Mouse (Mus musculus): ENCODE data around the gene Pde4d. TPM values are rescaled to one million over a fixed set of nuclear protein-coding genes. Genes with fewer than 3 reads are reported as not detected.

Pde4d gene
- total and polyA plus RNA-seq, 3 experiments: 3.6 to 71.4 (median 38.5) TPM

GRCm38 (mm10) chr13:109406341-109406740, 956.6 kb downstream of the Pde4d start:
- DNase-seq: no peak

- DNase-seq: no peak
Observed at GRCm38 (mm10) chr13:109407371-109407770, 957.6 kb downstream of the Pde4d start.

- no peak for DNase-seq
Observed at GRCm38 (mm10) chr13:109420426-109420825, 970.7 kb downstream of the Pde4d start.

- DNase-seq: no peak
Observed at GRCm38 (mm10) chr13:109424906-109425305, 975.2 kb downstream of the Pde4d start.

- DNase-seq: no peak
Observed at GRCm38 (mm10) chr13:109425548-109425947, 975.8 kb downstream of the Pde4d start.

- no peak for DNase-seq
Observed at GRCm38 (mm10) chr13:109426058-109426457, 976.3 kb downstream of the Pde4d start.

GRCm38 (mm10) chr13:109427541-109427940, 977.8 kb downstream of the Pde4d start:
- no peak for DNase-seq

- no peak for DNase-seq
Observed at GRCm38 (mm10) chr13:109429544-109429943, 979.8 kb downstream of the Pde4d start.

- DNase-seq: no peak
Observed at GRCm38 (mm10) chr13:109437231-109437776, 987.6 kb downstream of the Pde4d start.

- no peak for DNase-seq
Observed at GRCm38 (mm10) chr13:109439436-109440161, 989.9 kb downstream of the Pde4d start.

- DNase-seq: peak; percentile 74
Observed at GRCm38 (mm10) chr13:109440331-109440730, 990.6 kb downstream of the Pde4d start.

- peak; percentile 90 for DNase-seq
Observed at GRCm38 (mm10) chr13:109440881-109441280, 991.1 kb downstream of the Pde4d start.

GRCm38 (mm10) chr13:109441401-109441973, 991.7 kb downstream of the Pde4d start:
- DNase-seq: peak; percentile 29

GRCm38 (mm10) chr13:109446138-109446537, 996.4 kb downstream of the Pde4d start:
- DNase-seq: no peak

GRCm38 (mm10) chr13:109448121-109448520, 998.4 kb downstream of the Pde4d start:
- DNase-seq: no peak

GRCm38 (mm10) chr13:109474344-109474743, 1024.6 kb downstream of the Pde4d start:
- no peak for DNase-seq

- peak; percentile 12 for DNase-seq
Observed at GRCm38 (mm10) chr13:109481446-109481845, 1031.7 kb downstream of the Pde4d start.

GRCm38 (mm10) chr13:109486166-109486565, 1036.4 kb downstream of the Pde4d start:
- DNase-seq: no peak

GRCm38 (mm10) chr13:109487378-109487777, 1037.6 kb downstream of the Pde4d start:
- DNase-seq: peak; percentile 5

- DNase-seq: no peak
Observed at GRCm38 (mm10) chr13:109490853-109491252, 1041.1 kb downstream of the Pde4d start.

- no peak for DNase-seq
Observed at GRCm38 (mm10) chr13:109491829-109492228, 1042.1 kb downstream of the Pde4d start.

- DNase-seq: no peak
Observed at GRCm38 (mm10) chr13:109500336-109500735, 1050.6 kb downstream of the Pde4d start.

- DNase-seq: no peak
Observed at GRCm38 (mm10) chr13:109502796-109503195, 1053.0 kb downstream of the Pde4d start.
